Mouse (Mus musculus): ENCODE results near the gene Eif2b2. TPM values are rescaled to one million over a fixed set of nuclear protein-coding genes. Genes with fewer than 3 reads are reported as not detected.

Gene Eif2b2
- total RNA-seq (2021), result 10 to 100 TPM; 48.2 to 49.3 TPM

DNA sequence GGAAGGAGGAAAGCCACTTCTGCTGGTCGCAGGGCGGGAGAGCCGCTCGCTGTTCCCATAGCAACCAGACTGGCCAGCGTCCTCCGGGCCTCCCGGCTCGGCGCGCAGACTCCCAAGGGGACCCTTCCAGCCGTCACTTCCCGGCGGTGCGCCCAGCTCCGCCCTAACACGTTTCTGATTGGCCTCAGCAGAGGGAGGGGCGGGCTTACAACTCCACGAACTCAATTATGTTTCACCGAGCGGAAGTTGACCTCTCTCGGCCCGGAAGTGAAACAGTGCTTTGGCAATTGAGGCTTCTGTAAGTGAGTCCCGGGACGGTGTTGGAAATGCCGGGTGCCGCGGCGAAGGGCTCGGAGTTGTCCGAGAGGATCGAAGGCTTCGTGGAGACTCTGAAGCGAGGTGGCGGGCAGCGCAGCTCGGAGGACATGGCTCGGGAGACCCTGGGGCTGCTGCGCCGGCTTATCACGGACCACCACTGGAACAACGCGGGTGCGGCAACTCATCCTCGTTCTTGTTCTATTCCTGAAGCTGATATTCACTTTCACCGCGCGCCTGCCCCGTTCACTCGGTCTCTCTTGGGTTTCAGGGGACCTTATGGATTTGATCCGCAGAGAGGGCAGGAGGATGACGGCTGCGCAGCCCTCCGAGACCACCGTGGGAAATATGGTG is at the start of gene Eif2b2:
TSS of gene Eif2b2 (plus strand) at position 246 of the 669 bp plus-strand sequence.
- intact Hi-C loops (cut with DNase I), result loop anchor here (2.0 kb wide), 1 partner anchor 47 kb away; no protein-coding TSS in a partner anchor

DNA sequence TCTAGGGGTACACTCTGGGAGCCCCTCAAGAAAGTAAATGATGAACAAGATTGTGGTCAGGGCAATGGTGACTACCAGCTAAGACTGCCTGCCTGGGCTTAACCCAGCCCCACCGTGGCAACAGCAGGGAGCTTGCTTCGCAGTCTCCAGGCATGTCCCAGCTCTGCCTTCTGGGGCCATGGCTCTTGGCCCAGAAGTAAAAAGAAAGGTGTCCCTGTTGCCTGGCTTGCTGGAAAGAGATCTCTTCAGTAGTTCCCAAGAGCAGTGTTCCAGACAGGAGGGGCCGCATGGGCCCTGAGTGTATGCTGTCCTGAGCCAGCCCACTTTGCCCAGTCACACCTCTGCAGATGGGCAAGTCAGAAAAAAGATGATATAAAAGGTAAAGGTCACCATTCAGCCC is 49.4 kb upstream of the Eif2b2 start:
- intact Hi-C loops (cut with DNase I), result loop anchor here (1.0 to 2.0 kb wide), 2 partner anchors 27 to 135 kb away; no protein-coding TSS in a partner anchor
- no peak for DNase-seq (ENCODE audit: low spot score)

More for the DNA sequence above, at the start of gene Eif2b2:
- DNase-seq (ENCODE audit: low spot score), result peak; percentile 98

- intact Hi-C loops (cut with DNase I), result no loop called here
- DNase-seq (ENCODE audit: low spot score), result no peak
Measured at GRCm38 (mm10) chr12:85170284-85170947, 48.9 kb upstream of the Eif2b2 start.

DNA sequence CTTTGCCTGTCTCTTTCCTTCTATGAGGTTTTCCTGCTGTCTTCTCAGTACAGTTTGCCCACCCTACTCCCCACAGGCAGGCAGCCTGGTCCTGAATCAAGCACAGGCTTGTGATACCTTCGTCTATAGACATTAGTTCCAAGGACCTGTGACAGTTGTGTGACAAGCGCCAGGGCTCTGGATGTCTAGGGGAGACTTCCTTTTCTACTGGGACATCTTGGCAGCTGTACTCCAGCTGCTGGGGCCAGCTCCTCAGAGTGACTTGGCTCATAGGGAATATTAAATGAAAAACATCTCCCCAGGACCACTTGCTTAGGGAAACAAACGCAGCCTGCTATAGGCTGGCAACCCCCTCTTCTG is 48.4 kb upstream of the Eif2b2 start:
- intact Hi-C loops (cut with DNase I), result no loop called here

GRCm38 (mm10) chr12:85174016-85174415 is 45.3 kb upstream of the Eif2b2 start:
- DNase-seq (ENCODE audit: low spot score), result no peak
- intact Hi-C loops (cut with DNase I), result no loop called here

More for the DNA sequence above, 48.4 kb upstream of the Eif2b2 start:
- no peak for DNase-seq (ENCODE audit: low spot score)

DNA sequence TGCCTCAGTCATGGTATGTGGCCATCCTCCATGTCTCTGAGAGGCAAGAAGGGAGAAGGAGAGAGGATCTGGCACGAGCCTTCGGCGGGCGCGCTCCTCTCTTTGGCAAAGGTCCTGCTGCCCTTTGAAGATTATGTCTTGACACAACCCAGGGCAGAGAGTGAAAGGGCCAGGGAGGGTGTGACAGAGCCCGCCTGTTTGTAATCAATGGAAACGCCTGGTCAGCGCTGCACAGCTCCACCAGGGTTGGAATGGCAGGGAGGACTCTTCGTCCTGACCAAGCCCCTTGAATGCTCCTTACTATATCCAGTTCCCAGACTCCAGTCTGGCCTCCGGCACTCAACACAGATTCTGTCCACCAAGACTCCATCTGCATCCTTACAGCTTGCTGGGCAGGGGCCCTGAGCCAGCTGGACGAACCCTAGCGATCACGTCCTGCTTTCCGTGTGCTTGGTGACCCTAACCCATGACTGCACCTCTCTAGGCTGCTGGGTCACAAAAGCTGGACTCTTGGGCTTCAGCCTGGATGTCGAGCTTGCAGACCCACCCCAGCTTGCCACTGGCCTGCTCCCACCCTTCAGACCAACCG is 44.1 kb upstream of the Eif2b2 start:
- no peak for DNase-seq (ENCODE audit: low spot score)
- intact Hi-C loops (cut with DNase I), result no loop called here

GRCm38 (mm10) chr12:85175926-85176845 is 43.1 kb upstream of the Eif2b2 start:
- no peak for DNase-seq (ENCODE audit: low spot score)
- intact Hi-C loops (cut with DNase I), result no loop called here

- intact Hi-C loops (cut with DNase I), result no loop called here
Measured at GRCm38 (mm10) chr12:85176846-85177523, 42.3 kb upstream of the Eif2b2 start.

GRCm38 (mm10) chr12:85177740-85178239 is 41.5 kb upstream of the Eif2b2 start, which contains the start of gene Pgf:
TSS of gene Pgf (minus strand) at chr12:85177790.
- no peak for DNase-seq (ENCODE audit: low spot score)
- intact Hi-C loops (cut with DNase I), result no loop called here

More at GRCm38 (mm10) chr12:85176846-85177523, 42.3 kb upstream of the Eif2b2 start:
- no peak for DNase-seq (ENCODE audit: low spot score)

GRCm38 (mm10) chr12:85178294-85178693 is 41.0 kb upstream of the Eif2b2 start:
- no peak for DNase-seq (ENCODE audit: low spot score)
- intact Hi-C loops (cut with DNase I), result no loop called here

GRCm38 (mm10) chr12:85181475-85182344 is 37.6 kb upstream of the Eif2b2 start:
- intact Hi-C loops (cut with DNase I), result no loop called here
- DNase-seq (ENCODE audit: low spot score), result no peak

GRCm38 (mm10) chr12:85182345-85182643 is 37.0 kb upstream of the Eif2b2 start:
- no peak for DNase-seq (ENCODE audit: low spot score)
- intact Hi-C loops (cut with DNase I), result no loop called here

- DNase-seq (ENCODE audit: low spot score), result no peak
- intact Hi-C loops (cut with DNase I), result no loop called here
Measured at GRCm38 (mm10) chr12:85182898-85183297, 36.4 kb upstream of the Eif2b2 start.

GRCm38 (mm10) chr12:85184118-85184517 is 35.2 kb upstream of the Eif2b2 start:
- DNase-seq (ENCODE audit: low spot score), result no peak

GRCm38 (mm10) chr12:85185810-85186209 is 33.5 kb upstream of the Eif2b2 start:
- intact Hi-C loops (cut with DNase I), result no loop called here
- no peak for DNase-seq (ENCODE audit: low spot score)

More at GRCm38 (mm10) chr12:85184118-85184517, 35.2 kb upstream of the Eif2b2 start:
- intact Hi-C loops (cut with DNase I), result no loop called here

GRCm38 (mm10) chr12:85186361-85186760 is 32.9 kb upstream of the Eif2b2 start:
- intact Hi-C loops (cut with DNase I), result no loop called here
- DNase-seq (ENCODE audit: low spot score), result no peak

DNA sequence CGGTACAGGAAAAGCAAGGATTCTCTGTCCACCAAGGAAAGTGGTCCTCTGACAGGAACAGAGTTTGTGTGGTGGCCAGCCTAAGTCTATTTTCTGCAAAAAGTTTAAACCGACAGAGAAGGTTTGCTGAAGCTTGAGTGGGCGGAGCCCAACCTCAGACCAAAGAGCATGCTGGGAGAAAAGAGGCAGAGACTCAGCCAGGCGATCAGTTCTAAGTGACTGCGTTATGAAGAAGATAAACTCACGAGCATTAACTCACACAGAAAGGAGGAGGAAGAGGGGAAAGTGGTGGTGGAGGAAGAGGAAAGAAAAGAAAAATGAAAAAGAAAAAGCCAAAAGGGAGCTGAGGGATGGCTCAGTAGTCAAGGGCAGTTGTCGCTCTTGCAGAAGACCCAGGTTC is 29.0 kb upstream of the Eif2b2 start:
- intact Hi-C loops (cut with DNase I), result no loop called here
- no peak for DNase-seq (ENCODE audit: low spot score)

- DNase-seq (ENCODE audit: low spot score), result peak; percentile 68
- intact Hi-C loops (cut with DNase I), result no loop called here
Measured at GRCm38 (mm10) chr12:85192461-85193108, 26.7 kb upstream of the Eif2b2 start.
